Comparison of ENCODE assay signal across 19 mouse cellular contexts in the genomic region with DNA sequence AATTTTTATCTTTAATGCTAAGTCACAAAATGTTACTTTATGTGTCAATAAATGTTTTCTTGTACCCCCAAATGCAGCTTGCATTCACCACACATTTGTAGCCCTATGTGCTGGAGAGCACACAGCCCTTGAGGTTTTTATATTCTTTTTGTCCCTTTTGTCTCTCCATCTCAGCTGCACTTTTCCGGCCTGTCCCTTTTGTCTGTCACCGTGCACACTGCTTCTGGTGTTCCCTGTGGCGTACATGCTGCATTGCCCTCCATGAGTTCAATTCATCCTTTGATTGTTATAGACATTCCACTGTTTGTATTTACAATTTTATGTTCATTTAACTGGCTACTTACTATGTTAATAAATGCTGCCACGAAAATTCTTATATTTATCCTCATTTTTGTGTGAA.
"Had no signal": no experiment of that assay in that cellular context is flagged by ENCODE, and none has a peak within 500 bp of the region (broad histone marks: within the 10 kb centered on the region; RNA-seq: fewer than 3 reads in every experiment).

No protein-coding gene starts in this region.

- H3K4me3 ChIP-seq: limb, embryonic 12.5 days; limb, embryonic 15.5 days; midbrain, embryonic 12.5 days; stomach, embryonic 15.5 days had no signal

- H3K9me3 ChIP-seq: limb, embryonic 12.5 days; limb, embryonic 15.5 days; midbrain, embryonic 12.5 days; stomach, embryonic 15.5 days had no signal

- H3K27ac ChIP-seq: limb, embryonic 12.5 days; limb, embryonic 15.5 days; liver, embryonic 14.5 days; macrophage; midbrain, embryonic 12.5 days; stomach, embryonic 15.5 days had no signal

- H3K4me1 ChIP-seq: limb, embryonic 12.5 days; limb, embryonic 15.5 days; midbrain, embryonic 12.5 days; stomach, embryonic 15.5 days had no signal

- H3K4me2 ChIP-seq: limb, embryonic 12.5 days; limb, embryonic 15.5 days; liver, embryonic 11.5 days; lung, embryonic 14.5 days; midbrain, embryonic 12.5 days; stomach, embryonic 15.5 days had no signal

- H3K36me3 ChIP-seq: limb, embryonic 12.5 days; limb, embryonic 15.5 days; stomach, embryonic 15.5 days had no signal

- ATAC-seq: liver, postnatal 0 days; lung, postnatal 0 days had no signal

- H3K9ac ChIP-seq: limb, embryonic 12.5 days; limb, embryonic 15.5 days; liver, embryonic 14.5 days; liver, postnatal 0 days; lung, embryonic 14.5 days; midbrain, embryonic 12.5 days; stomach, embryonic 15.5 days had no signal

- H3K27me3 ChIP-seq: limb, embryonic 12.5 days; limb, embryonic 15.5 days; midbrain, embryonic 12.5 days; stomach, embryonic 15.5 days had no signal

- DNase-seq: kidney, adult 18-20 months; kidney, adult 9 months; kidney, postnatal 14 days; kidney, postnatal 4 days; left cerebral cortex, postnatal 4 days; liver, postnatal 0 days; lung, embryonic 14.5 days; right cerebral cortex, adult 18-20 months; right cerebral cortex, postnatal 14 days; right cerebral cortex, postnatal 4 days; thymus, postnatal 36 days had no signal
